Mouse (Mus musculus) hindbrain, embryonic 14.5 days (tissue): Measurements from ENCODE around the gene 0610030E20Rik. TPM values are rescaled to one million over a fixed set of nuclear protein-coding genes. Genes with fewer than 3 reads are reported as not detected.

Source experiments
- ATAC-seq: fragments of 200-750 bp; cut with Nextera tagmentation; 2 replicates; pipeline ENCODE4 v1.8.0; 2017; ENCODE audit warnings: moderate number of reproducible peaks, mild to moderate bottlenecking, moderate TSS enrichment, moderate library complexity; ENCODE audit not compliant: low FRiP score
- DNase-seq: peaks from one replicate; pipeline ENCODE4 v3.0.0-alpha.2; 2015; ENCODE audit warnings: low spot score
- H3K27ac ChIP-seq: fragments of 300-500 bp; sonication (generic); 2 replicates; pipeline ENCODE4 v1.5.1; 2014; ENCODE audit warnings: mild to moderate bottlenecking, moderate library complexity
- H3K27me3 ChIP-seq: fragments of 300-500 bp; sonication (generic); 2 replicates; pipeline ENCODE4 v1.6.1; 2014; ENCODE audit warnings: mild to moderate bottlenecking, low read length, mixed read lengths; ENCODE audit not compliant: control insufficient read depth, insufficient read depth
- H3K36me3 ChIP-seq: fragments of 300-500 bp; sonication (generic); replicated peaks from 2 replicates; pipeline ENCODE4 v1.6.1; 2014; ENCODE audit not compliant: control insufficient read depth, insufficient read depth
- H3K4me1 ChIP-seq: fragments of 300-500 bp; sonication (generic); replicated peaks from 2 replicates; pipeline ENCODE4 v1.6.1; 2014; ENCODE audit warnings: antibody characterized with exemption, low read length, mixed read lengths; ENCODE audit not compliant: control insufficient read depth, insufficient read depth
- H3K4me2 ChIP-seq: fragments of 300-500 bp; sonication (generic); replicated peaks from 2 replicates; pipeline ENCODE4 v1.6.1; 2014; ENCODE audit warnings: mild to moderate bottlenecking, moderate library complexity
- H3K4me3 ChIP-seq: fragments of 300-500 bp; sonication (generic); replicated peaks from 2 replicates; pipeline ENCODE4 v1.5.1; 2014; ENCODE audit warnings: mild to moderate bottlenecking, low read length
- H3K9ac ChIP-seq: fragments of 300-500 bp; sonication (generic); 2 replicates; pipeline ENCODE4 v1.6.1; 2014
- H3K9me3 ChIP-seq: fragments of 300-500 bp; sonication (generic); 2 replicates; pipeline ENCODE4 v1.6.1; 2016; ENCODE audit warnings: low read length; ENCODE audit not compliant: control insufficient read depth
- WGBS: fragments of 180-500 bp; shearing (Covaris S2); extraction: QIAGEN DNeasy Blood & Tissue Kit; methylation state at CpG from one replicate; pipeline ENCODE4 v1.1.7; 2014; 5-methylcytosine and 5-hydroxymethylcytosine counted together
- polyA plus RNA-seq: library from polyadenylated mRNA; unstranded; fragments of >200 nt; fragmentation: Nextera tagmentation; extraction: Ambion mirVana; gene quantifications from 2 replicates; pipeline ENCODE4 v1.2.1, GENCODE M21; 2014

Gene 0610030E20Rik
- polyA plus RNA-seq, 1 experiment from 2014 or later: 15.9 TPM

DNA sequence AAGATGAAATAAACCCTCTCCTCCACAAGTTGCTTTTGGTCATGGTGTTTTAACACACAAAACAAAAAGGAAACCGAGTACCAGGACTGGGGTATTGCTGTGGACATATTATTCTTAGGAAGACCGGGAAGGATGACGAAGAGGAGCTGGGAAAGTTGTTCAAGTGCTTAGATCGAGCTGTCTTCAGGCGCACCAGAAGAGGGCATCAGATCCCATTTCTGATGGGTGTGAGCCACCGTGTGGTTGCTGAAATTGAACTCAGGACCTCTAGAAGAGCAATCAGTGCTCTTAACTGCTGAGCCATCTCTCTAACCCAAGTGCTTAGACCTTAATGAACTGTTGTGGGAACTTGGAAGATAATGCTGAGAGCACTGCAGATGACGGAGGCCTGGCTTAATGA lies 16.9 kb downstream of the 0610030E20Rik start:
- H3K27me3 ChIP-seq: no peaks in the 10 kb centered on the region
- H3K9ac ChIP-seq: no peak overlapping the region
- H3K27ac ChIP-seq: no peak overlapping the region
- H3K4me3 ChIP-seq: no peak overlapping the region
- no peak for DNase-seq
- WGBS: 46% methylated on average over 7 of the region's 7 CpGs
- H3K36me3 ChIP-seq: peaks cover 17% of the 10 kb centered on the region
- peaks cover 8% of the 10 kb centered on the region for H3K4me1 ChIP-seq
- ATAC-seq: no peak
- H3K4me2 ChIP-seq: no peak overlapping the region
- H3K9me3 ChIP-seq: no peaks in the 10 kb centered on the region

DNA sequence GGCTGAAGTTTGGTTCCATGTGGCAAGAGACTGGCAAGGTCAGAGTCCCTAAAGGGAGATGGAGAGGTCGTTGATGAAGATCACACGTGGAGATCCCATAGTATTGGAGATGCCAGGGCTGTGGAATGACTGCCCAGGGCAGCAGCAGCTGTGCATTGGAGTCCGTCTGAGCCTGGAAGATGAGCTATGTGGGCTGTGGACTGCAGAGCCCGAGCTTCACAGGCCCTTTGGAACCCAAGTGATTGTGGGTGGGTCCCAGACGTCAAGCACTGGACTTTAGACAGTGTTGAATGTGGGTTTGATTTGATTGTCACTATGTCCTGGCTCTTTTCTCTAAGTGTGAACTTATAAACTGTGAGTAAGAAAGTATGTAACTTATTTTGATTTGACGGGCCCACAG lies 17.9 kb downstream of the 0610030E20Rik start:
- no peak overlapping the region for H3K27ac ChIP-seq
- H3K4me2 ChIP-seq: no peak overlapping the region
- 75% methylated on average over 6 of the region's 6 CpGs for WGBS
- H3K4me1 ChIP-seq: peaks cover 8% of the 10 kb centered on the region
- no peaks in the 10 kb centered on the region for H3K9me3 ChIP-seq
- H3K9ac ChIP-seq: no peak overlapping the region
- H3K27me3 ChIP-seq: no peaks in the 10 kb centered on the region
- no peak overlapping the region for H3K4me3 ChIP-seq
- ATAC-seq (no peak), DNase-seq (no peak)
- peaks cover 7% of the 10 kb centered on the region for H3K36me3 ChIP-seq

GRCm38 (mm10) chr6:72366304-72366703 lies 19.2 kb downstream of the 0610030E20Rik start:
- peaks cover 5% of the 10 kb centered on the region for H3K4me1 ChIP-seq
- no peak for ATAC-seq
- WGBS: 66% methylated on average over 3 of the region's 3 CpGs
- no peaks in the 10 kb centered on the region for H3K36me3 ChIP-seq
- no peak for DNase-seq
- no peaks in the 10 kb centered on the region for H3K9me3 ChIP-seq
- no peak overlapping the region for H3K4me3 ChIP-seq
- H3K27me3 ChIP-seq: no peaks in the 10 kb centered on the region
- H3K4me2 ChIP-seq: no peak overlapping the region
- no peak overlapping the region for H3K27ac ChIP-seq
- H3K9ac ChIP-seq: no peak overlapping the region

DNA sequence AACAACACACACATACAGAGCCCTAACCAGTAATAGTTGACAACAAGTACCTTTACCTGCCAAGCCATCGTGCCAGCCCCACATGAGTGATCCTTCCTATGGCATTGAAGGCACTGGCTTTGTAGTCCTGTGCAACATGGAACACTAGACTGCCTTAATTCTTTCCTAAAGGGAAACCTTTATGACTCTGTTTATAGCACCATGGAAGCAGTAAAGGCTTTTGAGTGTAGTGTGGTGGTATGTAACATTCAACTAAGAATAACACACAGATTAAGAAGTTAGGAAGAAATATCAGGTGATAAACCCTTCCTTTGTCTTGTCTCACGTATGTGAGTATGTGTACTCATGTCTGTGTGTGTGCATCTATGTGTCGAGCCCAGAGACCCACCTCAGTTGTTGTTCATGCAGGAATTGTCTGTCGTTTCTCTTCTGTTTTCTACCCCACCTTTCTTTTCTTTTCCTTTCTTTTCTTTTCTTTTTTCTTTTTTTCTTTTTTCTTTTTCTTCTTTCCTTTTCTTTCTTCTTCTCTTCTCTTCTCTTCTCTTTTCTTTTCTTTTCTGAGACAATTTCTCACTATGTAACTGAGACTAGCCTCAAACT lies 19.8 kb downstream of the 0610030E20Rik start, which contains the start of gene Rnf181:
TSS of gene Rnf181 (minus strand) at position 113 of the 600 bp plus-strand sequence.
- WGBS: 80% methylated on average over 4 of the region's 4 CpGs
- ATAC-seq (no peak), DNase-seq (no peak)
- H3K36me3 ChIP-seq: no peaks in the 10 kb centered on the region
- H3K9ac ChIP-seq: no peak within 1 kb of the TSS
- H3K4me2 ChIP-seq: no peak within 1 kb of the TSS
- no peaks in the 10 kb centered on the region for H3K4me1 ChIP-seq
- H3K27me3 ChIP-seq: no peaks in the 10 kb centered on the region
- H3K27ac ChIP-seq: no peak within 1 kb of the TSS
- H3K4me3 ChIP-seq: no peak within 1 kb of the TSS
- H3K9me3 ChIP-seq: no peaks in the 10 kb centered on the region

GRCm38 (mm10) chr6:72367460-72367974 lies 20.4 kb downstream of the 0610030E20Rik start:
- H3K4me3 ChIP-seq: no peak overlapping the region

DNA sequence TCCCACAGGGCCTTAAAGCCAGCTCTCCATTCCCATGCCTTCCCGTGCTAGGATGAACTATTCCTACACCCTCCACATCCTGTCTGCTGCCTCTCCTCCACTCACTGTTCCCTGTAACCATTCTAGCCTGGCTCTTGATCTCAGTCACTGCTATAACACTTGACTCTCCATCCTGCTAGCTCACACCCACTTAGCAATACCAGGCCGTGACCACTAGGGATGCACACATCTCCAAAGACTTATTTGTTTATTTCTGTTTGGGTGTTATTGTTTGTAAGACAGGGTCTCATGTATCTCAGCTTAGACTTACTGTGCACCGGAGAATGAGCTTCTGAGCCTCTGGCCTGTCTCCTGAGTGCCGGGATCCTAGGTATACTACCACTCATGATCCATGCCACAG lies 22.4 kb downstream of the 0610030E20Rik start:
- ATAC-seq (no peak), DNase-seq (no peak)
- H3K9me3 ChIP-seq: no peaks in the 10 kb centered on the region
- H3K9ac ChIP-seq: no peak overlapping the region
- H3K4me1 ChIP-seq: no peaks in the 10 kb centered on the region
- H3K27me3 ChIP-seq: no peaks in the 10 kb centered on the region
- H3K4me3 ChIP-seq: no peak overlapping the region
- WGBS: 79% methylated on average over 4 of the region's 4 CpGs
- no peak overlapping the region for H3K4me2 ChIP-seq
- no peak overlapping the region for H3K27ac ChIP-seq
- H3K36me3 ChIP-seq: no peaks in the 10 kb centered on the region

More at GRCm38 (mm10) chr6:72367460-72367974, 20.4 kb downstream of the 0610030E20Rik start:
- Histone ChIP-seq H3K4me2 (no peak overlapping the region), H3K36me3 (no peaks in the 10 kb centered on the region), H3K27ac (no peak overlapping the region), H3K9ac (no peak overlapping the region), H3K4me1 (no peaks in the 10 kb centered on the region), H3K9me3 (no peaks in the 10 kb centered on the region), H3K27me3 (no peaks in the 10 kb centered on the region)
- no peak for DNase-seq
- 77% methylated on average over 4 of the region's 4 CpGs for WGBS
- no peak for ATAC-seq

DNA sequence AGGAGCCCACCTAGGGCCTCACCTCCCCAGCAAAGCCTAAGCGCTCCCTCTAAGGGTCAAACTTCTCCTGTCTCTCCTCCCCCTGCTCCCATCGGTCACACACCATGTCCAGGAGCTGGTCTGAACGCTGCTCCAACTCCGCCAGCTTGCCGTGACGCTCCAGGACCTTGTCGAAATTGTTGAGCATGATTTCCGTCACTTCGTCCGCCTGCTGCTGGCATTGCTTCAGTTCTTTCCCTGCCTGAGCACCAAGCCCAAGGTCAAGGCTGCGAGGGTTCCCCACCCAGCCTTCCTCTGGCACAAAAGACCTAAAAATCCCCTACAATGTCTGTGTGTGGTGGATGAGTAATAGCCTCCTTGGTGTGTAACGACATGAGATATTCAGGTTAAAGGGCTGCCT lies 23.0 kb downstream of the 0610030E20Rik start:
- no peak overlapping the region for H3K27ac ChIP-seq
- no peak overlapping the region for H3K4me3 ChIP-seq
- ATAC-seq: no peak
- no peak overlapping the region for H3K4me2 ChIP-seq
- no peaks in the 10 kb centered on the region for H3K27me3 ChIP-seq
- H3K4me1 ChIP-seq: no peaks in the 10 kb centered on the region
- no peaks in the 10 kb centered on the region for H3K36me3 ChIP-seq
- H3K9ac ChIP-seq: no peak overlapping the region
- H3K9me3 ChIP-seq: no peaks in the 10 kb centered on the region
- 82% methylated on average over 12 of the region's 12 CpGs for WGBS
- DNase-seq: no peak

- H3K27ac ChIP-seq: no peak overlapping the region
- no peaks in the 10 kb centered on the region for H3K36me3 ChIP-seq
- no peak overlapping the region for H3K9ac ChIP-seq
- H3K4me1 ChIP-seq: no peaks in the 10 kb centered on the region
- no peak overlapping the region for H3K4me3 ChIP-seq
- H3K27me3 ChIP-seq: no peaks in the 10 kb centered on the region
- no peaks in the 10 kb centered on the region for H3K9me3 ChIP-seq
- DNase-seq (no peak), ATAC-seq (no peak)
- no peak overlapping the region for H3K4me2 ChIP-seq
- 54% methylated on average over 5 of the region's 5 CpGs for WGBS
These were observed 24.0 kb downstream of the 0610030E20Rik start for GRCm38 (mm10) chr6:72371147-72371546.

GRCm38 (mm10) chr6:72371571-72371970 lies 24.5 kb downstream of the 0610030E20Rik start:
- Histone ChIP-seq H3K9ac (no peak overlapping the region), H3K9me3 (no peaks in the 10 kb centered on the region), H3K4me1 (no peaks in the 10 kb centered on the region), H3K36me3 (no peaks in the 10 kb centered on the region), H3K27ac (no peak overlapping the region), H3K4me3 (no peak overlapping the region), H3K4me2 (no peak overlapping the region), H3K27me3 (no peaks in the 10 kb centered on the region)
- DNase-seq (no peak), ATAC-seq (no peak)
- WGBS: 33% methylated on average over 1 of the region's 1 CpGs

DNA sequence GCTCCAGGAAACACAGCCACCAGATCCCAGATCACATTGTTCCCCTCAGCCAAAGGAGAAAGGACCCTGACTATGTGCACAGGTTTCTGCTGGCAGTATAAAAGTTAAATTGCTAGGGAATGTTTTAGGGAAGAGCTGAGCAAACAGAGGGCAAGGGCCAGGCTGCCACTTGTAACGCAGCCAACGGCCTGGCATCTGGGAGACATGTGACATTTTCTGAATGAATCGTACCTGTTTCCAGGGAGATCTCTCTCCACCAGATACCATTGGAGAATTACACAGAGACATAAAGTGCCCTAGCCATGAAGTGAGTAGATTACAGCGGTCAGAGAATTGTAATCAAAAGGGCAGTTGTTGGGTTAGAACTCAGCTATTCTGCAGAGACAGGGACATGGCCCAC lies 26.1 kb downstream of the 0610030E20Rik start:
- no peaks in the 10 kb centered on the region for H3K4me1 ChIP-seq
- no peak for DNase-seq
- H3K9ac ChIP-seq: no peak overlapping the region
- no peaks in the 10 kb centered on the region for H3K36me3 ChIP-seq
- no peak overlapping the region for H3K27ac ChIP-seq
- H3K9me3 ChIP-seq: no peaks in the 10 kb centered on the region
- H3K4me2 ChIP-seq: no peak overlapping the region
- ATAC-seq: no peak
- no peaks in the 10 kb centered on the region for H3K27me3 ChIP-seq
- WGBS: 93% methylated on average over 4 of the region's 4 CpGs
- H3K4me3 ChIP-seq: no peak overlapping the region
